Mouse (Mus musculus): Measurements from ENCODE around the gene Acap2. TPM values are rescaled to one million over a fixed set of nuclear protein-coding genes. Genes with fewer than 3 reads are reported as not detected.

Acap2 gene
- total and polyA plus RNA-seq, 3 experiments: 31.5 to 47.4 (median 36.9) TPM

- no peaks in the 10 kb centered on the region for H3K79me2 ChIP-seq (replicated peaks; ENCODE audit: control insufficient read depth, extremely low read depth, insufficient read depth, poor library complexity, severe bottlenecking)
- TF ChIP-seq RAD21 (IDR thresholded peaks at IDR 0.05; ENCODE audit: low read depth, low read length) (no peak), MYC (IDR thresholded peaks at IDR 0.05; ENCODE audit: low read depth, low read length) (no peak), NRF1 (IDR thresholded peaks at IDR 0.05; ENCODE audit: low read depth, low read length) (no peak), POLR2A (IDR thresholded peaks at IDR 0.05; ENCODE audit: low read depth, low read length) (no peak), E2F4 (IDR thresholded peaks at IDR 0.05; ENCODE audit: insufficient replicate concordance, low read depth, low read length) (no peak), EP300 (IDR thresholded peaks at IDR 0.05; ENCODE audit: low read length) (no peak), SMC3 (IDR thresholded peaks at IDR 0.05; ENCODE audit: low read depth, low read length) (no peak), JUN (IDR thresholded peaks at IDR 0.05; ENCODE audit: insufficient read depth, low read depth, low read length) (no peak), MAFK (IDR thresholded peaks at IDR 0.05; ENCODE audit: insufficient replicate concordance, low read length) (no peak), GABPA (IDR thresholded peaks at IDR 0.05; ENCODE audit: insufficient replicate concordance, low read depth, low read length) (no peak), TCF12 (IDR thresholded peaks at IDR 0.05; ENCODE audit: low read depth, low read length) (no peak), UBTF (IDR thresholded peaks at IDR 0.05; ENCODE audit: low read depth, low read length) (no peak), MAZ (IDR thresholded peaks at IDR 0.05; ENCODE audit: low read depth, low read length) (no peak), PAX5 (IDR thresholded peaks at IDR 0.05; ENCODE audit: low read length) (no peak), BHLHE40 (IDR thresholded peaks at IDR 0.05; ENCODE audit: low read depth, low read length) (no peak), USF1 (IDR thresholded peaks at IDR 0.05; ENCODE audit: low read depth, low read length) (no peak), ZNF384 (IDR thresholded peaks at IDR 0.05; ENCODE audit: low read depth, low read length) (no peak), SIN3A (IDR thresholded peaks at IDR 0.05; ENCODE audit: low read length) (no peak)
- dilution Hi-C loops (cut with MboI; ENCODE audit: extremely low pct_ligation_motif_present, extremely low pct_unique_long_range_greater_than_20kb, low sequenced_read_pairs): no loop called here
- H3K4me3 ChIP-seq (replicated peaks in 1 of 3; ENCODE audit: low read depth in 2 of 3, low read length in 2 of 3, poor library complexity in 1 of 3): no peak overlapping the region
- no peak overlapping the region for H3K4me2 ChIP-seq (ENCODE audit: insufficient read depth, low read depth, poor library complexity, severe bottlenecking)
- no peaks in the 10 kb centered on the region for H3K27me3 ChIP-seq (replicated peaks)
- no peak overlapping the region for H3K27ac ChIP-seq (ENCODE audit: insufficient read depth, low read depth)
- H3K9me3 ChIP-seq (replicated peaks; ENCODE audit: low read length): peaks cover 19% of the 10 kb centered on the region
- H3K9ac ChIP-seq (ENCODE audit: insufficient read depth, low read depth): no peak overlapping the region
- in situ Hi-C loops (cut with MboI; ENCODE audit: low pct_ligation_motif_present, low pct_unique_long_range_greater_than_20kb, low sequenced_read_pairs): no loop called here
- no peaks in the 10 kb centered on the region for H3K4me1 ChIP-seq (ENCODE audit: control insufficient read depth in 1 of 2, insufficient read depth in 2 of 2)
- peaks cover 43 to 91% of the 10 kb centered on the region in 2 experiments for H3K36me3 ChIP-seq (replicated peaks in 1 of 2; ENCODE audit: control insufficient read depth in 1 of 2, insufficient read depth in 1 of 2, low read length in 1 of 2)
- no peak for DNase-seq (ENCODE audit: extremely low read depth)
These were observed 87.4 kb downstream of the Acap2 start for GRCm38 (mm10) chr16:31113596-31113995.

GRCm38 (mm10) chr16:31101352-31101751 is 99.7 kb downstream of the Acap2 start:
- H3K9ac ChIP-seq (ENCODE audit: insufficient read depth, low read depth): no peak overlapping the region
- no peaks in the 10 kb centered on the region for H3K79me2 ChIP-seq (replicated peaks; ENCODE audit: control insufficient read depth, extremely low read depth, insufficient read depth, poor library complexity, severe bottlenecking)
- dilution Hi-C loops (cut with MboI; ENCODE audit: extremely low pct_ligation_motif_present, extremely low pct_unique_long_range_greater_than_20kb, low sequenced_read_pairs): no loop called here
- in situ Hi-C loops (cut with MboI; ENCODE audit: low pct_ligation_motif_present, low pct_unique_long_range_greater_than_20kb, low sequenced_read_pairs): no loop called here
- no peak overlapping the region for H3K4me2 ChIP-seq (ENCODE audit: insufficient read depth, low read depth, poor library complexity, severe bottlenecking)
- H3K27me3 ChIP-seq (replicated peaks): no peaks in the 10 kb centered on the region
- H3K27ac ChIP-seq (ENCODE audit: insufficient read depth, low read depth): no peak overlapping the region
- no peak for DNase-seq (ENCODE audit: extremely low read depth)
- no peaks in the 10 kb centered on the region for H3K9me3 ChIP-seq (replicated peaks; ENCODE audit: low read length)
- H3K4me1 ChIP-seq (ENCODE audit: control insufficient read depth in 1 of 2, insufficient read depth in 2 of 2): peaks cover 0 to 10% of the 10 kb centered on the region in 2 experiments; a peak in 1 of 4 replicates
- peaks cover 38 to 89% of the 10 kb centered on the region in 2 experiments for H3K36me3 ChIP-seq (replicated peaks in 1 of 2; ENCODE audit: control insufficient read depth in 1 of 2, insufficient read depth in 1 of 2, low read length in 1 of 2)
- TF ChIP-seq MAZ (IDR thresholded peaks at IDR 0.05; ENCODE audit: low read depth, low read length): no peak
- no peak for TF ChIP-seq NELFE (IDR thresholded peaks at IDR 0.05; ENCODE audit: low read depth, low read length)
- TF ChIP-seq JUND (conservative IDR thresholded peaks at IDR 0.05; ENCODE audit: low read depth, low read length): no peak
- no peak for TF ChIP-seq USF2 (conservative IDR thresholded peaks at IDR 0.05; ENCODE audit: low read depth, low read length)
- TF ChIP-seq ETS1 (conservative IDR thresholded peaks at IDR 0.05; ENCODE audit: low read depth, low read length): no peak
- TF ChIP-seq ELF1 (IDR thresholded peaks at IDR 0.05; ENCODE audit: low read depth, low read length): no peak
- no peak for TF ChIP-seq CTCF (conservative IDR thresholded peaks at IDR 0.05 in 1 of 2, IDR thresholded peaks at IDR 0.05 in 1 of 2; ENCODE audit: low read depth in 2 of 2, low read length in 2 of 2)
- TF ChIP-seq POLR2AphosphoS2 (IDR thresholded peaks at IDR 0.05; ENCODE audit: low read depth, low read length): no peak
- TF ChIP-seq RAD21 (IDR thresholded peaks at IDR 0.05; ENCODE audit: low read depth, low read length): no peak
- TF ChIP-seq IRF4 (IDR thresholded peaks at IDR 0.05; ENCODE audit: low read depth, low read length): no peak
- TF ChIP-seq MAX (IDR thresholded peaks at IDR 0.05; ENCODE audit: low read length): no peak
- no peak overlapping the region for H3K4me3 ChIP-seq (replicated peaks in 1 of 3; ENCODE audit: low read depth in 2 of 3, low read length in 2 of 3, poor library complexity in 1 of 3)

All from CH12.LX (cell line).